Mouse (Mus musculus) erythroblast, embryonic 14.5 days (primary cell): ENCODE measurements around the gene Pigg.

Source experiments
- GATA1 ChIP-seq: IDR thresholded peaks from 2 replicates; pipeline ENCODE4 v1.6.1; 2012; ENCODE audit warnings: low read length, inconsistent platforms, mixed read lengths
- TAL1 ChIP-seq: IDR thresholded peaks from 3 replicates; pipeline ENCODE4 v1.6.1; 2012; ENCODE audit warnings: low read length, inconsistent platforms, mixed read lengths

- no peak for TF ChIP-seq GATA1
- TF ChIP-seq TAL1 = no peak
These were observed 33.1 kb downstream of the Pigg start for GRCm38 (mm10) chr5:108345313-108346071.
